Mouse (Mus musculus): ENCODE results near the gene Arl16.

- no peak for TF ChIP-seq CTCF (IDR thresholded peaks at IDR 0.05; ENCODE audit: extremely low read depth, insufficient read depth, insufficient read length, insufficient replicate concordance)
- TF ChIP-seq POLR2A (IDR thresholded peaks at IDR 0.05; ENCODE audit: low read depth, low read length): no peak
Observed at GRCm38 (mm10) chr11:120498226-120498625, 30.8 kb upstream of the Arl16 start.
